In genomic region chr7:115844910-115845309, GRCm38 (mm10) we compare ENCODE assay signal across 16 mouse cellular contexts.
DNase-seq lines count a peak whose midpoint lies in the region; ATAC-seq and TF ChIP-seq lines count a peak whose summit lies in the region.
"Had no signal": no experiment of that assay in that cellular context is flagged by ENCODE, and none has a peak within 500 bp of the region (broad histone marks: within the 10 kb centered on the region; RNA-seq: fewer than 3 reads in every experiment).

No protein-coding gene starts in this region.

- no peaks in the 10 kb centered on the region for H3K27me3 ChIP-seq in MEL (ENCODE audit: control insufficient read depth in 1 of 2, insufficient read depth in 2 of 2, low read length in 2 of 2)
- H3K27me3 ChIP-seq in liver, embryonic 11.5 days (replicated peaks; ENCODE audit: control insufficient read depth, insufficient read depth, low read length) = no peaks in the 10 kb centered on the region
- H3K27me3 ChIP-seq: heart, embryonic 12.5 days; kidney, embryonic 15.5 days had no signal

- no peaks in the 10 kb centered on the region for H3K9me3 ChIP-seq in MEL (replicated peaks; ENCODE audit: insufficient read depth, low read length)
- no peaks in the 10 kb centered on the region for H3K9me3 ChIP-seq in liver, embryonic 11.5 days (ENCODE audit: control insufficient read depth, low read length)
- H3K9me3 ChIP-seq: embryonic facial prominence, embryonic 10.5 days; heart, embryonic 12.5 days; kidney, embryonic 15.5 days had no signal

- WGBS in liver, embryonic 11.5 days = 69% methylated on average over 3 of the region's 3 CpGs

- H3K9ac ChIP-seq in MEL (ENCODE audit: control insufficient read depth, low read depth, low read length, poor library complexity, severe bottlenecking) = no peak overlapping the region
- peak overlapping the region; percentile 51 for H3K9ac ChIP-seq in liver, embryonic 11.5 days (ENCODE audit: low read depth, low read length)
- H3K9ac ChIP-seq: heart, embryonic 12.5 days; kidney, embryonic 15.5 days had no signal

- peak overlapping the region; percentile 25 for H3K27ac ChIP-seq in MEL (ENCODE audit: control insufficient read depth, low read depth, low read length)
- H3K27ac ChIP-seq in liver, embryonic 11.5 days (ENCODE audit: low read depth, low read length) = peak overlapping the region; percentile 82
- H3K27ac ChIP-seq: embryonic facial prominence, embryonic 10.5 days; kidney, embryonic 15.5 days had no signal

- ATAC-seq in liver, embryonic 11.5 days (replicated peaks; ENCODE audit: low FRiP score) = peak; percentile 81
- ATAC-seq in megakaryocyte-erythroid progenitor cell, adult 5-6 weeks (replicated peaks; ENCODE audit: low FRiP score, low TSS enrichment, poor library complexity, severe bottlenecking) = peak; percentile 68
- ATAC-seq: midbrain, embryonic 16.5 days had no signal

- TF ChIP-seq CTCF in MEL (IDR thresholded peaks at IDR 0.05 in 2 of 3, conservative IDR thresholded peaks at IDR 0.05 in 1 of 3; ENCODE audit: control insufficient read depth in 1 of 3, insufficient read depth in 1 of 3, low read depth in 2 of 3, low read length in 3 of 3, poor library complexity in 1 of 3, severe bottlenecking in 1 of 3) = no peak

- no peak for TF ChIP-seq POLR2A in MEL (IDR thresholded peaks at IDR 0.05; ENCODE audit: control insufficient read depth in 1 of 2, insufficient read depth in 1 of 2, low read depth in 1 of 2, low read length in 2 of 2, poor library complexity in 1 of 2)

- peak overlapping the region; percentile 59 for H3K4me2 ChIP-seq in liver, embryonic 11.5 days
- H3K4me2 ChIP-seq: heart, embryonic 12.5 days; kidney, embryonic 15.5 days had no signal

- H3K4me1 ChIP-seq in MEL (ENCODE audit: control insufficient read depth in 1 of 2, insufficient read depth in 2 of 2, low read length in 2 of 2) = peaks cover 11 to 24% of the 10 kb centered on the region in 2 experiments
- H3K4me1 ChIP-seq in liver, embryonic 11.5 days (replicated peaks; ENCODE audit: control insufficient read depth, insufficient read depth, low read length) = peaks cover 3% of the 10 kb centered on the region
- H3K4me1 ChIP-seq: embryonic facial prominence, embryonic 10.5 days; kidney, embryonic 15.5 days had no signal

- peak; percentile 73 to 76 for TF ChIP-seq EP300 in MEL (IDR thresholded peaks at IDR 0.05; ENCODE audit: low read depth in 1 of 2, low read length in 2 of 2)

- no peak for TF ChIP-seq RAD21 in MEL (IDR thresholded peaks at IDR 0.05; ENCODE audit: low read depth, low read length)

- peak overlapping the region in 1 of 2 experiments; percentile 28; a peak in 1 of 4 replicates for H3K4me3 ChIP-seq in MEL (ENCODE audit: control insufficient read depth in 1 of 2, insufficient read depth in 1 of 2, low read depth in 2 of 2, low read length in 2 of 2)
- H3K4me3 ChIP-seq in liver, embryonic 11.5 days (ENCODE audit: low read depth, low read length) = peak overlapping the region; percentile 43
- H3K4me3 ChIP-seq: embryonic facial prominence, embryonic 10.5 days; heart, embryonic 12.5 days; kidney, embryonic 15.5 days had no signal

- DNase-seq in MEL (ENCODE audit: low read depth, low spot score) = peak; percentile 43
- DNase-seq in c-Kit-positive CD71-positive TER-119-negative erythroid progenitor cells, embryonic 14.5 days (ENCODE audit: low read depth) = peak; percentile 66
- DNase-seq in liver, embryonic 11.5 days (ENCODE audit: low spot score) = no peak
- no peak for DNase-seq in lung, postnatal 14 days
- no peak for DNase-seq in MN1 (ENCODE audit: low spot score)
- DNase-seq in layer of hippocampus, adult 8-10 months (ENCODE audit: low spot score in 2 of 2) = no peak
- DNase-seq: cerebellum, postnatal 10 days; layer of hippocampus, adult 9-11 months; lung, adult 18-20 months; right cerebral cortex, postnatal 14 days; thymus, postnatal 36 days had no signal

- H3K79me2 ChIP-seq in MEL (ENCODE audit: control insufficient read depth, insufficient read depth, low read length, poor library complexity) = no peaks in the 10 kb centered on the region

- peaks cover 0 to 33% of the 10 kb centered on the region in 2 experiments; a peak in 2 of 4 replicates for H3K36me3 ChIP-seq in MEL (ENCODE audit: control insufficient read depth in 1 of 2, insufficient read depth in 2 of 2, low read length in 2 of 2)
- no peaks in the 10 kb centered on the region for H3K36me3 ChIP-seq in liver, embryonic 11.5 days (ENCODE audit: control insufficient read depth, insufficient read depth, low read length)
- H3K36me3 ChIP-seq: embryonic facial prominence, embryonic 10.5 days; heart, embryonic 12.5 days; kidney, embryonic 15.5 days had no signal

TF ChIP-seq in MEL, 35 proteins besides CTCF, POLR2A, EP300 and RAD21:
- peak; percentile 65 for TF ChIP-seq GATA1 (IDR thresholded peaks at IDR 0.05; ENCODE audit: low read depth, low read length)
- TF ChIP-seq ZKSCAN1 (IDR thresholded peaks at IDR 0.05; ENCODE audit: low read depth, low read length) = no peak
- no peak; the same call in 1 of the 2 replicates for TF ChIP-seq MYC (IDR thresholded peaks at IDR 0.05; ENCODE audit: low read depth, low read length)
- peak; percentile 35; the same call in 1 of the 2 replicates for TF ChIP-seq SIN3A (IDR thresholded peaks at IDR 0.05; ENCODE audit: low read length)
- TF ChIP-seq MXI1 (IDR thresholded peaks at IDR 0.05; ENCODE audit: low read depth, low read length) = peak; percentile 71; the same call in 1 of the 2 replicates
- no peak for TF ChIP-seq MAZ (IDR thresholded peaks at IDR 0.05; ENCODE audit: low read depth, low read length)
- TF ChIP-seq ZMIZ1 (IDR thresholded peaks at IDR 0.05; ENCODE audit: low read depth, low read length) = no peak
- no peak for TF ChIP-seq E2F4 (IDR thresholded peaks at IDR 0.05; ENCODE audit: borderline replicate concordance, low read depth, low read length)
- TF ChIP-seq CHD1 (IDR thresholded peaks at IDR 0.05; ENCODE audit: low read depth, low read length) = no peak
- TF ChIP-seq POLR2AphosphoS5 (IDR thresholded peaks at IDR 0.05; ENCODE audit: borderline replicate concordance, low read depth, low read length) = no peak
- TF ChIP-seq TAL1 (IDR thresholded peaks at IDR 0.05; ENCODE audit: low read length) = no peak
- TF ChIP-seq ZNF384 (IDR thresholded peaks at IDR 0.05; ENCODE audit: low read depth, low read length) = no peak
- no peak for TF ChIP-seq KAT2A (conservative IDR thresholded peaks at IDR 0.05; ENCODE audit: low read depth, low read length)
- no peak for TF ChIP-seq HCFC1 (IDR thresholded peaks at IDR 0.05; ENCODE audit: low read depth, low read length)
- TF ChIP-seq ZC3H11A (IDR thresholded peaks at IDR 0.05; ENCODE audit: low read depth, low read length) = no peak
- TF ChIP-seq GABPA (IDR thresholded peaks at IDR 0.05; ENCODE audit: low read depth, low read length) = no peak
- no peak for TF ChIP-seq TBP (IDR thresholded peaks at IDR 0.05; ENCODE audit: low read depth, low read length)
- TF ChIP-seq MYB (IDR thresholded peaks at IDR 0.05; ENCODE audit: low read depth, low read length) = no peak
- TF ChIP-seq ELF1 (IDR thresholded peaks at IDR 0.05; ENCODE audit: low read depth, low read length) = no peak
- no peak for TF ChIP-seq POLR2AphosphoS2 (IDR thresholded peaks at IDR 0.05; ENCODE audit: low read length)
- no peak for TF ChIP-seq USF2 (IDR thresholded peaks at IDR 0.05; ENCODE audit: borderline replicate concordance in 1 of 2, insufficient read depth in 1 of 2, low read depth in 1 of 2, low read length in 2 of 2)
- peak; percentile 25; the same call in 1 of the 2 replicates for TF ChIP-seq USF1 (IDR thresholded peaks at IDR 0.05; ENCODE audit: low read depth, low read length)
- TF ChIP-seq MEF2A (IDR thresholded peaks at IDR 0.05; ENCODE audit: extremely low read depth, insufficient replicate concordance, low read depth, low read length, poor library complexity, severe bottlenecking) = no peak
- TF ChIP-seq SMC3 (IDR thresholded peaks at IDR 0.05; ENCODE audit: low read depth, low read length) = no peak
- no peak for TF ChIP-seq NELFE (IDR thresholded peaks at IDR 0.05; ENCODE audit: low read depth, low read length)
- TF ChIP-seq ETS1 (IDR thresholded peaks at IDR 0.05; ENCODE audit: low read depth, low read length) = peak; percentile 80; the same call in 1 of the 2 replicates
- no peak for TF ChIP-seq JUND (IDR thresholded peaks at IDR 0.05; ENCODE audit: low read depth, low read length)
- TF ChIP-seq RCOR1 (IDR thresholded peaks at IDR 0.05; ENCODE audit: low read depth, low read length) = no peak
- no peak for TF ChIP-seq NRF1 (IDR thresholded peaks at IDR 0.05; ENCODE audit: insufficient read depth, low read depth, low read length, poor library complexity, severe bottlenecking)
- peak; percentile 91 for TF ChIP-seq TCF12 (IDR thresholded peaks at IDR 0.05; ENCODE audit: low read depth, low read length)
- TF ChIP-seq CHD2 (IDR thresholded peaks at IDR 0.05; ENCODE audit: low read length) = no peak
- no peak; the same call in 1 of the 2 replicates for TF ChIP-seq BHLHE40 (IDR thresholded peaks at IDR 0.05; ENCODE audit: borderline replicate concordance, low read depth, low read length)
- no peak for TF ChIP-seq MAFK (IDR thresholded peaks at IDR 0.05; ENCODE audit: borderline replicate concordance, low read depth, low read length)
- no peak for TF ChIP-seq UBTF (IDR thresholded peaks at IDR 0.05; ENCODE audit: borderline replicate concordance, insufficient read depth, low read depth, low read length)
- TF ChIP-seq MAX (IDR thresholded peaks at IDR 0.05; ENCODE audit: low read length) = peak; percentile 62

Comparison
In these comparisons a context has a peak if more than half of its experiments do, and no peak if none do; other contexts are left out.
1. DNase-seq: peak in MEL (single experiment) and c-Kit-positive CD71-positive TER-119-negative erythroid progenitor cells, embryonic 14.5 days (single experiment); none in liver, embryonic 11.5 days (single experiment), lung, postnatal 14 days (single experiment), MN1 (single experiment) and layer of hippocampus, adult 8-10 months (0 of 2).